Mouse (Mus musculus) intestine, embryonic 16.5 days (tissue): ENCODE measurements around the gene Sox5. TPM values are rescaled to one million over a fixed set of nuclear protein-coding genes. Genes with fewer than 3 reads are reported as not detected.

Source experiments
- ATAC-seq: fragments of 200-750 bp; cut with Nextera tagmentation; 2 replicates; pipeline ENCODE4 v1.8.0; 2017; ENCODE audit warnings: moderate TSS enrichment, moderate library complexity
- H3K27ac ChIP-seq: fragments of 300-500 bp; sonication (generic); 2 replicates; pipeline ENCODE4 v1.5.1; 2014; ENCODE audit warnings: mild to moderate bottlenecking, low read length
- H3K27me3 ChIP-seq: fragments of 300-500 bp; sonication (generic); replicated peaks from 2 replicates; pipeline ENCODE4 v1.6.1; 2014; ENCODE audit warnings: low read length, control low read depth, mixed read lengths; ENCODE audit not compliant: control insufficient read depth, insufficient read depth
- H3K36me3 ChIP-seq: fragments of 300-500 bp; sonication (generic); 2 replicates; pipeline ENCODE4 v1.6.1; 2014; ENCODE audit warnings: low read length, control low read depth; ENCODE audit not compliant: control insufficient read depth, insufficient read depth
- H3K4me1 ChIP-seq: fragments of 300-500 bp; sonication (generic); 2 replicates; pipeline ENCODE4 v1.6.1; 2014; ENCODE audit warnings: low read length, control low read depth, mixed read lengths; ENCODE audit not compliant: control insufficient read depth, insufficient read depth
- H3K4me2 ChIP-seq: fragments of 300-500 bp; sonication (generic); 2 replicates; pipeline ENCODE4 v1.6.1; 2014; ENCODE audit warnings: low read depth, low read length, control low read depth
- H3K4me3 ChIP-seq: fragments of 300-500 bp; sonication (generic); 2 replicates; pipeline ENCODE4 v1.5.1; 2014; ENCODE audit warnings: mild to moderate bottlenecking, low read length
- H3K9ac ChIP-seq: fragments of 300-500 bp; sonication (generic); 2 replicates; pipeline ENCODE4 v1.6.1; 2014; ENCODE audit warnings: low read depth, low read length
- H3K9me3 ChIP-seq: fragments of 300-500 bp; sonication (generic); 2 replicates; pipeline ENCODE4 v1.6.1; 2016; ENCODE audit warnings: low read length, control low read depth; ENCODE audit not compliant: control insufficient read depth
- WGBS: fragments of 180-500 bp; shearing (Covaris S2); extraction: QIAGEN DNeasy Blood & Tissue Kit; methylation state at CpG from one replicate; pipeline ENCODE4 v1.1.7; 2014; 5-methylcytosine and 5-hydroxymethylcytosine counted together
- polyA plus RNA-seq: library from polyadenylated mRNA; unstranded; fragments of >200 nt; fragmentation: Nextera tagmentation; extraction: Ambion mirVana; gene quantifications from 2 replicates; pipeline ENCODE4 v1.2.1, GENCODE M21; 2015

The Sox5 gene
- polyA plus RNA-seq, 1 experiment from 2014 or later = 14.3 TPM

DNA sequence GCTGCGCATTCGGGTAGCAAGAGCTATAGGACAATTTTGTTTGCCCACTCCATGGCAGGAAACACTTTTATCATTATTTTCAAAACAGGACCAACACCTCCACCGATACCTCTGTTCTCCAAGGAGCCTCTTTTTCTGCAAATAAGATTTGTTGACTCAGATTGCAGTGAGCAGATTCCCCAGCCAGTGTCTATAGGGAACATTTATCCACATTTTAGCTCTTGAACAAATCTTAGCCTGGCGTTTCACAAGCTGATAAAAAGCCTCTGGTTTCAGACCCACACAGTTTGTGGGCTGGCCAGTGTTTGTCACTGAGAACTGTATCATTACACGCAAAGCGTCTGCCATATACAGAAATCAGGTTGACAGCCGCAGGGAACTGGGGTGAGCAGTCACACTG, 823.4 kb downstream of the Sox5 start:
- Histone ChIP-seq H3K9ac (no peak overlapping the region), H3K27ac (no peak overlapping the region), H3K9me3 (no peaks in the 10 kb centered on the region), H3K4me2 (no peak overlapping the region), H3K4me3 (no peak overlapping the region), H3K36me3 (no peaks in the 10 kb centered on the region), H3K27me3 (no peaks in the 10 kb centered on the region), H3K4me1 (no peaks in the 10 kb centered on the region)
- WGBS = 78% methylated on average over 7 of the region's 7 CpGs
- ATAC-seq = no peak

DNA sequence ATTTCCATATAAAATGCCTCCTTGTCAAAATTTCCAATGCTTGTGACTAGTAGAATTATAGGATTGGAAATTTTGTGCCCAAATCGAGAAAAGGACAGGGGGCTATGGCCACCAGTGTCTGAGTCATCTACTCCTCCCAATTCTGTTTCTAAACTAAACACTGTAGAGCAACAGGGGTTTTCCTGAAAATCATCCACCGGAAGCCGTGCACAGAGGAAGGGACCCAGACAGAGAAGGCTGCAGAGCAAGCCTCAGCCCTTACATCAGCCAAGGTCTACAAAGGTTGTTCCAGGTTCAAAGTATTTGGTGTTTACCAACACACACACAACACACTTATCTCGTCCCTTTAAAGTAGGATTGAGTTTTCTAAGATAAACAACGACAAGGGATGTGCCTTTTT, 824.7 kb downstream of the Sox5 start:
- Histone ChIP-seq H3K4me3 (no peak overlapping the region), H3K9ac (no peak overlapping the region), H3K36me3 (no peaks in the 10 kb centered on the region), H3K4me2 (no peak overlapping the region), H3K27me3 (no peaks in the 10 kb centered on the region), H3K27ac (no peak overlapping the region), H3K9me3 (no peaks in the 10 kb centered on the region), H3K4me1 (no peaks in the 10 kb centered on the region)
- no peak for ATAC-seq
- WGBS = 75% methylated on average over 5 of the region's 5 CpGs

DNA sequence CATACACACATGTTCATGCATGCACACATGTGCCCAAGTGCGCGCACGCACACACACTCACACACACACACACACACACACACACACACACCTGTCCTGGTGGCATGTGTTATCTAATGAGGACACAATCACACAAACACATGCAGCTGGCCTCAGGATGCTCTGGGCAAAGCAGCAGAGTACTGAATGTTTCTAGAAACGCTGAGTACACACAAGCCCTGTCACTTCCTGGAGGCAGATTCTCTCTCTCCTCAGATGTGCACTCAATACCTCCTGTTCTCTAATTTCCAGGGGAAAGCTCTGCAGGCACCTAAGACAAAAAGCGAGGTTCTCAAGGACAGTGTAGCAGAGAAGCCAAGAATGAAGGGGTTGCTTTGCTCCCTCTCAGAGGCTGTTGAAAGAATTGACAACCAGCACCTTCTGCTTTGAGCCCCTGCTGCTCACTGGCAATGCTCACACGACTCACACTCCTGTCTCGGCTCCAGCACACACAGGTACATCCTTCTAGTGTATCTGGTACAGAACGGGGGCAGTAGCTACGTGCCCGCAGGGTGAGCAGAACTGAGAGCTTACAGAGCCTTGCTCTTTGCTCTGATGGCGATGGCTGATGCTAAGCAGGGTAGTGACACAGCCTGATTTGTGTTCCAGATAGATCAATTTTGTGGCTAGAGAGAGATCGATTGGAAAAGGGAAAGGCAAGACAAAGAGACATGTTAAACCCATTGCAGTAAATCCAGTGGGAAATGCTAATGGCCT, 833.0 kb downstream of the Sox5 start:
- Histone ChIP-seq H3K4me2 (no peak overlapping the region), H3K9me3 (no peaks in the 10 kb centered on the region), H3K4me1 (no peaks in the 10 kb centered on the region), H3K36me3 (no peaks in the 10 kb centered on the region), H3K27me3 (no peaks in the 10 kb centered on the region), H3K9ac (no peak overlapping the region), H3K27ac (no peak overlapping the region), H3K4me3 (no peak overlapping the region)
- no peak for ATAC-seq
- WGBS = 68% methylated on average over 12 of the region's 12 CpGs

DNA sequence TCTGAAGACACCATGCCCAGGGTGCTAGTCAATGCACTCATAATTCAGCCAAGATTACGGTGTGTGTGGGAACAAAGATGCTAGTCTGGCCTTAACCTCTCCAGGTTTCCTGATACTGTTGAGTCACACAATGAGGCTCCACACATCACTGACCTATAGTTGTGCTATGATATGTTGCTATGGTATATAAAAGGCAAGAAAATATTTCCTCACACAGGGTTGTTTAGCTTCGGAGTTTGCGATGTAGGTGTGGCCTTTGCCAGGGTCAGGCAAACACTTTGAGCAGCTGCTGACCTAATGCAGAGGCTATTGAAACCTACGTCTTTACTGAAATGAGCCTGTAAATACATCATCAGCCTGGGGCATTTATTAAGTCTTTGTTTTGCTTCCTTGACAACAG, 833.7 kb downstream of the Sox5 start:
- no peaks in the 10 kb centered on the region for H3K4me1 ChIP-seq
- ATAC-seq = no peak
- H3K27me3 ChIP-seq = no peaks in the 10 kb centered on the region
- no peak overlapping the region for H3K9ac ChIP-seq
- H3K36me3 ChIP-seq = no peaks in the 10 kb centered on the region
- H3K27ac ChIP-seq = no peak overlapping the region
- no peak overlapping the region for H3K4me2 ChIP-seq
- WGBS = 76% methylated on average over 4 of the region's 4 CpGs
- no peaks in the 10 kb centered on the region for H3K9me3 ChIP-seq
- H3K4me3 ChIP-seq = no peak overlapping the region

DNA sequence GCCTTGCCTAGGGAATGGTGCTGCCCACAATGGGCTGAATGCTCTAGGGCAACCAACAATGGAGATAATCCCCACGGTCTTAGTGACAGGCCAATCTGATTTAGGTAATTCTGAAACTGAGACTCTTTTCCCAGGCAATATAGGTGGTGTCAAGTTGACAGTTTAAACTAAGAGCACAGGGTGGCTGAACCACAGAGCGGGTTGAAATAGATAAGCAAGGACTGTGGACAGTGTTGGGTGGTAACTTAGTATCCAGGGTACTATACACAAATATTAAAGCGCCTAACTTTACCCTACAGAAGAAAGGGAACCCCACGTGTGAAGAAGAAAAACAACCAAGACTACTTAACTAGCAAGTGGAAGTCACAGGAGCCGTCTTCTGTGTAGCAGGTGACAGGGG, 838.7 kb downstream of the Sox5 start:
- Histone ChIP-seq H3K4me1 (no peaks in the 10 kb centered on the region), H3K4me2 (no peak overlapping the region), H3K27ac (no peak overlapping the region), H3K36me3 (no peaks in the 10 kb centered on the region), H3K9ac (no peak overlapping the region), H3K9me3 (no peaks in the 10 kb centered on the region), H3K27me3 (no peaks in the 10 kb centered on the region), H3K4me3 (no peak overlapping the region)
- no peak for ATAC-seq
- 91% methylated on average over 5 of the region's 5 CpGs for WGBS

DNA sequence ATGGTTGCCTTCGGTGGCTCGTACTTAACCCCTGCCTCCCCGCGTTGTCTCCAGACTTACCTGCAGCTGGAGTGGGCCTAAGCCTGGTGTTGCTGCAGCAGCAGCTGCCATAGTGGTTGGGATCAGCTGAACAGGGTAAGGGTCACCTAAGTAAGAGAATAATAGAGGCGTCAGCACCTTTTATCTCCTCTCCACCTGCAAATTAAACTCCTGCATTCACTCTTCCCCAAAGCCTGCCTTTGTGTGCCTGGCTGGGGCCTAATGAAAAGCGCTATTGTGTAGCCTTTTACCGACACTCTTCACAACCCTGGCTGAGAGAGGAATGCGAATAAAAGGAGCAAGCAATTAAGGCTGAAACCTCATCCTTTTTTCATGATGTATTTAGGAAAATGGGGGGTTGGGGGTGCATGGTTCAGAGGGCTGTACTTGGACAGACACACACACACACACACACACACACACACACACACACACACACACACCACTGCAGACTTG, 840.4 kb downstream of the Sox5 start:
- ATAC-seq = no peak
- H3K9me3 ChIP-seq = no peaks in the 10 kb centered on the region
- no peak overlapping the region for H3K27ac ChIP-seq
- H3K4me2 ChIP-seq = no peak overlapping the region
- no peak overlapping the region for H3K9ac ChIP-seq
- no peaks in the 10 kb centered on the region for H3K27me3 ChIP-seq
- H3K36me3 ChIP-seq = no peaks in the 10 kb centered on the region
- H3K4me1 ChIP-seq = no peaks in the 10 kb centered on the region
- H3K4me3 ChIP-seq = no peak overlapping the region
- WGBS = 56% methylated on average over 8 of the region's 8 CpGs

DNA sequence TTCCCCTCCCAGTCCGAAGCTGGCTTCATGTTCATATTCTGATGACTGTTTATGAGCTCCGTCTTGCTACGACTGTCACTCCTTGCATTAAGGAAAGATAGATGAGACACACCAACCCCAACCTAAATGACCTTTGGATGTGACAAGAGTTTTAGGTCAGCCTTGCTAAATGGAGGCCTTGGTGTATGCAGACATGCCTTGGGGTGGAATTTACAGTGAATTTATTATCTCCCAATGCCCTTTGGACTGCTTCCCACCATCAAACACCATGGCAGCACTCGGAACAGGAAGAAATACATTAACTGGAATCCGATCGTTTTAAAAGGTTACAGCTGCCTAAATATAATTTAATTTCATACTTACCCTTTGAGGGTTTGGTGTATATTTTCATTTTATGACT, 858.6 kb downstream of the Sox5 start:
- ATAC-seq = peak; percentile 74
- WGBS = 42% methylated on average over 6 of the region's 6 CpGs
- no peaks in the 10 kb centered on the region for H3K9me3 ChIP-seq
- no peak overlapping the region for H3K9ac ChIP-seq
- H3K4me3 ChIP-seq = no peak overlapping the region
- H3K4me1 ChIP-seq = peaks cover 3% of the 10 kb centered on the region; the same call in 1 of the 2 replicates
- H3K4me2 ChIP-seq = no peak overlapping the region
- no peak overlapping the region for H3K27ac ChIP-seq
- H3K36me3 ChIP-seq = no peaks in the 10 kb centered on the region
- no peaks in the 10 kb centered on the region for H3K27me3 ChIP-seq

DNA sequence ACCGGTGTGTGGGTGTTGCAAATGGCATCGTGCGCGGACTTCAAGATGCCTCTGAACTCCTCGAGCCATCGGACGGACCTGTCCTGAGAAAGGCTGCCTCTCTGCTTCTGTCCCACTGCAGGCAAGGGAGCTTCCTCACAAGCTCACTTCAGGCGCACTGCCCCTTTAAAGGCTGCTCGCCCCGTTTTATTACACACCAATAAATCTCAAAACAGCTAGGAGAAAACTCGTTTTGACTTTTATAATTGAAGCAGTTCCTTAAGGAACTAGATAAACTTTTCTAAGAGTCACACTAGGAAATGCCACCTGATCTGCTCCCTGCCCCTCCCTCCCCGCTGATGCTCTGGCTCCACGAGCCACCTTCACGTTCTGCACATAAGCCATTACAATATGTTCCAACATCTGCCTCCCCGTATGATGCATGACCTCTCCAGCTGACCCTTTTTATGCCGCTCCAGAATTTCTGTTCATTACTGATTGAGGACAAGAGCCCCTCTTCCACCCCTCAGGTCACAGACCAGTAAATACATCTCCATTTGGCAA, 863.3 kb downstream of the Sox5 start:
- H3K27me3 ChIP-seq = no peaks in the 10 kb centered on the region
- WGBS = 35% methylated on average over 16 of the region's 16 CpGs
- H3K27ac ChIP-seq = no peak overlapping the region
- H3K4me2 ChIP-seq = peak overlapping the region; percentile 32
- peak; percentile 87 for ATAC-seq
- no peak overlapping the region for H3K9ac ChIP-seq
- peaks cover 3% of the 10 kb centered on the region; the same call in 1 of the 2 replicates for H3K4me1 ChIP-seq
- no peaks in the 10 kb centered on the region for H3K9me3 ChIP-seq
- H3K4me3 ChIP-seq = no peak overlapping the region
- H3K36me3 ChIP-seq = no peaks in the 10 kb centered on the region

DNA sequence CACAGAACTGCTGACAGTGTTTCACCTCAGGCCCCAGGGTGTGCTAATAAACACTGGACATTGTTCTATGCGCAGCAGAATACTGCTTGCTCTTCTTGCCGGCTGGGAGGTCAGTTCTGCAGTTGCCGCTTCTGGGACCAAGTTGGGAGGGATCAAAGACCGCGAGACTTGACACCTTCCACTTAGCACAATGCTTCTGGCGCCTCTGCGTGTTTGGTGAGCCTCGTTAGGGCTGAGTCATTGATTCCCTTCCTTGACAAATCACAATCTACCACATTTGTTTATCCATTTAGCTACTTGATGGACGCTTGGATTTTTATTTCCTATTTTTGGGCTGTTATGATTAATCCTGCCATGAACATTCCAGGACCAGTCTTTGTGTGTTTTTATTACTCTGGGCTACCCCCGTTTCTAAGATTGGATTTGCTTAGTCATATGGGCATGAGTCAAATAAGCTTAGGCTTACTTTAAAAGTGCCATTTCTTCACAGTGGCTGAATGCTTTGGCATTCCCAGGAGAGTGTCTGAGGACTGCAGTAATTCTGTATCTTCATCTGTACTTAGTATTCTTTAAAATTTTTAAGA, 865.5 kb downstream of the Sox5 start:
- no peak for ATAC-seq
- Histone ChIP-seq H3K27me3 (no peaks in the 10 kb centered on the region), H3K4me3 (no peak overlapping the region), H3K27ac (no peak overlapping the region), H3K4me2 (no peak overlapping the region), H3K4me1 (no peaks in the 10 kb centered on the region), H3K36me3 (no peaks in the 10 kb centered on the region), H3K9me3 (no peaks in the 10 kb centered on the region), H3K9ac (no peak overlapping the region)
- 63% methylated on average over 10 of the region's 10 CpGs for WGBS
